Mouse (Mus musculus) CH12.LX (cell line): Measurements from ENCODE around the gene Eaf1. TPM values are rescaled to one million over a fixed set of nuclear protein-coding genes. Genes with fewer than 3 reads are reported as not detected.

Experiments
- DNase-seq: peaks from one replicate; pipeline ENCODE4 v3.0.0-alpha.2; 2013; ENCODE audit errors: extremely low read depth
- H3K27ac ChIP-seq: 2 replicates; pipeline ENCODE4 v1.5.1; 2012; ENCODE audit warnings: low read depth, mild to moderate bottlenecking, control low read depth, moderate library complexity; ENCODE audit not compliant: insufficient read depth
- H3K27me3 ChIP-seq: replicated peaks from 2 replicates; pipeline ENCODE3; 2012; ENCODE audit warnings: inconsistent platforms
- H3K36me3 ChIP-seq, 2 experiments: replicated peaks in 1 of 2; 2 replicates each; pipeline versions ENCODE3 to v1.6.1; 2012; ENCODE audit warnings: inconsistent platforms in 1 of 2, low read length in 1 of 2, mild to moderate bottlenecking in 1 of 2, mixed read lengths in 1 of 2, moderate library complexity in 1 of 2; ENCODE audit not compliant: control insufficient read depth in 1 of 2, insufficient read depth in 1 of 2
- H3K4me1 ChIP-seq, 2 experiments: 2 replicates each; pipeline ENCODE4 v1.6.1; 2012; ENCODE audit warnings: inconsistent platforms in 1 of 2, moderate library complexity in 1 of 2; ENCODE audit not compliant: insufficient read depth in 2 of 2, control insufficient read depth in 1 of 2
- H3K4me2 ChIP-seq: 2 replicates; pipeline ENCODE4 v1.6.1; 2012; ENCODE audit warnings: low read depth, mild to moderate bottlenecking, control low read depth; ENCODE audit not compliant: poor library complexity, insufficient read depth, severe bottlenecking
- H3K4me3 ChIP-seq, 3 experiments: fragments of 150-350 bp in 1 of 3; sonication (generic) in 1 of 3; replicated peaks in 1 of 3; 2 replicates each; pipeline versions ENCODE3 to v1.5.1; 2011 to 2012; ENCODE audit warnings: low read depth in 2 of 3, low read length in 2 of 3, mild to moderate bottlenecking in 2 of 3, moderate library complexity in 2 of 3, control low read depth in 1 of 3, improper control_type of control experiment in 1 of 3, inconsistent platforms in 1 of 3, mixed read lengths in 1 of 3; ENCODE audit not compliant: poor library complexity in 1 of 3
- H3K79me2 ChIP-seq: replicated peaks from 2 replicates; pipeline ENCODE4 v1.6.1; 2012; ENCODE audit warnings: mild to moderate bottlenecking, moderate library complexity; ENCODE audit not compliant: control insufficient read depth, poor library complexity, insufficient read depth, severe bottlenecking; ENCODE audit errors: extremely low read depth
- H3K9ac ChIP-seq: 2 replicates; pipeline ENCODE4 v1.6.1; 2012; ENCODE audit warnings: low read depth, mild to moderate bottlenecking, control low read depth, moderate library complexity; ENCODE audit not compliant: insufficient read depth
- H3K9me3 ChIP-seq: replicated peaks from 2 replicates; pipeline ENCODE3; 2012; ENCODE audit warnings: low read length, inconsistent platforms, mixed read lengths
- BHLHE40 ChIP-seq: IDR thresholded peaks from 2 replicates; pipeline ENCODE4 v1.6.1; 2011; ENCODE audit warnings: mild to moderate bottlenecking, low read depth, low read length, improper control_type of control experiment
- E2F4 ChIP-seq: IDR thresholded peaks from 2 replicates; pipeline ENCODE4 v1.6.1; 2011; ENCODE audit warnings: low read depth, low read length, improper control_type of control experiment; ENCODE audit not compliant: insufficient replicate concordance
- EP300 ChIP-seq: IDR thresholded peaks from 2 replicates; pipeline ENCODE4 v1.6.1; 2011; ENCODE audit warnings: low read length, improper control_type of control experiment
- GABPA ChIP-seq: IDR thresholded peaks from 2 replicates; pipeline ENCODE4 v1.6.1; 2012; ENCODE audit warnings: low read depth, low read length, improper control_type of control experiment, inconsistent platforms; ENCODE audit not compliant: insufficient replicate concordance
- JUN ChIP-seq: IDR thresholded peaks from 2 replicates; pipeline ENCODE4 v1.6.1; 2011; ENCODE audit warnings: low read depth, mild to moderate bottlenecking, low read length, improper control_type of control experiment, moderate library complexity; ENCODE audit not compliant: insufficient read depth
- MAFK ChIP-seq: IDR thresholded peaks from 2 replicates; pipeline ENCODE4 v1.6.1; 2011; ENCODE audit warnings: low read length, improper control_type of control experiment; ENCODE audit not compliant: insufficient replicate concordance
- MAX ChIP-seq: IDR thresholded peaks from 2 replicates; pipeline ENCODE4 v1.6.1; 2011; ENCODE audit warnings: low read length, improper control_type of control experiment
- MYC ChIP-seq: IDR thresholded peaks from 2 replicates; pipeline ENCODE4 v1.6.1; 2011; ENCODE audit warnings: low read depth, mild to moderate bottlenecking, improper control_type of control experiment, low read length
- NRF1 ChIP-seq: IDR thresholded peaks from 2 replicates; pipeline ENCODE4 v1.6.1; 2014; ENCODE audit warnings: low read depth, mild to moderate bottlenecking, inconsistent platforms, low read length, improper control_type of control experiment, moderate library complexity
- PAX5 ChIP-seq: IDR thresholded peaks from 2 replicates; pipeline ENCODE4 v1.6.1; 2012; ENCODE audit warnings: low read length, inconsistent platforms, mixed read lengths
- SIN3A ChIP-seq: IDR thresholded peaks from 2 replicates; pipeline ENCODE4 v1.6.1; 2012; ENCODE audit warnings: low read length, improper control_type of control experiment, inconsistent platforms
- SMC3 ChIP-seq: IDR thresholded peaks from 2 replicates; pipeline ENCODE4 v1.6.1; 2011; ENCODE audit warnings: low read depth, low read length, improper control_type of control experiment
- USF1 ChIP-seq: IDR thresholded peaks from 2 replicates; pipeline ENCODE4 v1.6.1; 2014; ENCODE audit warnings: low read depth, mild to moderate bottlenecking, inconsistent platforms, low read length, improper control_type of control experiment
- ZKSCAN1 ChIP-seq: IDR thresholded peaks from 2 replicates; pipeline ENCODE4 v1.6.1; 2012; ENCODE audit warnings: low read depth, inconsistent platforms, low read length, improper control_type of control experiment, borderline replicate concordance
- dilution Hi-C: fragments of 300-500 bp; cut with MboI; formaldehyde crosslinking; loops from 2 replicates; pipeline ENCODE4 v1.14.3; 2020; ENCODE audit warnings: low sequenced_read_pairs; ENCODE audit not compliant: extremely low pct_unique_long_range_greater_than_20kb, extremely low pct_ligation_motif_present
- in situ Hi-C: fragments of 300-500 bp; cut with MboI; formaldehyde crosslinking; loops from 3 replicates; pipeline ENCODE4 v1.14.3; 2019; ENCODE audit warnings: low sequenced_read_pairs, low pct_ligation_motif_present, low pct_unique_long_range_greater_than_20kb, mixed read lengths
- polyA plus RNA-seq: library from polyadenylated mRNA; unstranded; fragments of >175 nt; gene quantifications from 2 replicates; pipeline ENCODE4 v1.2.1, GENCODE M21; 2012; ENCODE audit warnings: low read depth; ENCODE audit not compliant: insufficient read length
- total RNA-seq, 2 experiments: library from RNA; depleted of rRNA; stranded (reverse); fragments of 300-350 nt in 1 of 2; fragments of >200 nt in 1 of 2; gene quantifications; 2 replicates each; pipeline ENCODE4 v1.2.3; 2012 to 2014

Eaf1 gene
- total RNA-seq (2012; rRNA removed) (25.2 and 29.1 TPM in 2 replicates), total RNA-seq (2014; rRNA removed) (27.5 and 29.4 TPM in 2 replicates), polyA plus RNA-seq (38.7 and 39.9 TPM in 2 replicates)

- in situ Hi-C loops = no loop called here
- Histone ChIP-seq H3K36me3 (peaks cover 31 to 53% of the 10 kb centered on the region in 2 experiments), H3K9ac (peak within 1 kb of the TSS; percentile 92), H3K79me2 (peaks cover 74% of the 10 kb centered on the region), H3K27ac (peak within 1 kb of the TSS; percentile 59), H3K4me2 (peak within 1 kb of the TSS; percentile 68), H3K9me3 (no peaks in the 10 kb centered on the region), H3K4me3 (peak within 1 kb of the TSS; percentile 71 to 99 (median 82)), H3K27me3 (no peaks in the 10 kb centered on the region), H3K4me1 (peaks cover 8 to 62% of the 10 kb centered on the region in 2 experiments)
- dilution Hi-C loops = no loop called here
- TF ChIP-seq EP300 = no peak
- no peak for TF ChIP-seq MAFK
- peak; percentile 54; the same call in 1 of the 2 replicates for TF ChIP-seq BHLHE40
- TF ChIP-seq SMC3 = no peak
- no peak for TF ChIP-seq JUN
- no peak for TF ChIP-seq ZKSCAN1
- TF ChIP-seq E2F4 = no peak
- TF ChIP-seq NRF1 = no peak
- DNase-seq = no peak
These were observed at the start of gene Eaf1 for GRCm38 (mm10) chr14:31494349-31494974. Eaf1 (plus strand) TSS chr14:31494399.

DNA sequence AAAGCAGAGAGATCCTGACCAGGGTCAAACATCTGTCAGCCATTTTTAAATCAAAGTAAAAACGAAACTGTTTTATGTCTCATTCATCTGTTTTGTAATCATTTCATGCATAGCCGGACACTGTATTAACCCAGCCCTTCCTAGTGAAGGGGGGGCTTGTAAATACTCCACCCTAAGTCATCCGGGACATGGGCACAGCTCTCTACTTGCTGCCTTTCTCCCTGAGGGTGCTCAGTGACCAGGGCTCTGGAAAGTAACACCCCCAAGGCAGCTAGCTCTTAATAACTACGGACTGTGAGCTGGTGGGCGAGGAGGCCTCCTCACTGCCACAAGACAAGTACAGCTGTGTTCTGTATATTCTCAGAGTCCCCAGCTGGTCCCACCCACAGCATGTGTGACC, 45.2 kb upstream of the Eaf1 start:
- no peak overlapping the region for H3K9ac ChIP-seq
- H3K27ac ChIP-seq = no peak overlapping the region
- no peak for DNase-seq
- no peak overlapping the region for H3K4me3 ChIP-seq
- no peaks in the 10 kb centered on the region for H3K27me3 ChIP-seq
- no peaks in the 10 kb centered on the region for H3K36me3 ChIP-seq
- dilution Hi-C loops (no loop called here), in situ Hi-C loops (no loop called here)
- TF ChIP-seq SIN3A (no peak), MAX (no peak), BHLHE40 (no peak), MYC (no peak), PAX5 (no peak), USF1 (no peak), GABPA (no peak)
- H3K4me1 ChIP-seq = peaks cover 3 to 37% of the 10 kb centered on the region in 2 experiments; a peak in 3 of 4 replicates
- H3K4me2 ChIP-seq = no peak overlapping the region
- H3K79me2 ChIP-seq = no peaks in the 10 kb centered on the region
- no peaks in the 10 kb centered on the region for H3K9me3 ChIP-seq
